Mouse (Mus musculus): ENCODE results near the gene Pgls. TPM values are rescaled to one million over a fixed set of nuclear protein-coding genes. Genes with fewer than 3 reads are reported as not detected.

Gene Pgls
- polyA plus RNA-seq (2015; fragmentation: Nextera tagmentation; extraction: Ambion mirVana): 224 and 244 TPM in 2 replicates

DNA sequence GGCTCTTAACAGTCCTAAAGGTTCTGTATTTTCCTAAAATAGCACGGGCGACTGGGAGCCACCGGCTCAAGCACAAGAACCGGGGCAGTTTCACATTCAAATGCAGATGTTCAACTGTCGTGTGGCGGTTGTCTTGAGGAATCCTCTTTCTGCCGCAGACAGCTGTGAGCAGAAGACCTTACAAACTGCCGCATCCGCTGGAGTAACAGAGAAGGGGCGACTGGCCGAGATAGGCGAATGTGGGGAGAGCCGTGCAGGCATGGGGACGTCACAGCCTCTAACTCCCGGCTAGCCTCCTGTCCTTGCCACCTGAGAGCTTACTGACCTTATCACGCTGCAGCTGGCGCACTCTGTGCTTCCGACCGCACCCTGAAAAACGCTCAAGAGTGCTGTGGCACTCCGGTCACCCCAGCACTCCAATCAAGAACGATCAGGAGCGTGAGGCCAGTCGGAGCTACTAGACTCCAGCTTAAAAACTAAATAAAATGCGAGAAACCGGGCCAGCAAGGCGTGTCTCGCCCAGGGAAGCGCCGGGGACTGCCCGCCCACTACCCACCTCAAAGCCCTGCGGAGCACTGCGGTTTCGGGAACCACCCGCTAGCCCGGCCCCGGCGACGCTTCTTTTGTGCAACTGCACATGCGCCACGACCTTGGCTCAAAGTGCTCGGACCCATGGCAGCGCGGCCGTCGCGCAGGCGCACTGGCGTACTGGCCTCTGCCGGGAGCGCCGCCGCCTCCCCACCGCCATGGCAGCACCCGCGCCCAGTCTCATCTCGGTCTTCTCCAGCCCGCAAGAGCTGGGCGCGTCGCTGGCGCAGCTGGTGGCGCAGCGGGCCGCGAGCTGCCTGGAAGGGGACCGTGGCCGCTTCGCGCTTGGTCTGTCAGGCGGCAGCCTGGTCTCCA, at the start of gene Pgls:
Pgls (plus strand) TSS at position 706 of the 903 bp plus-strand sequence.
- Histone ChIP-seq H3K36me3 (peaks cover 14% of the 10 kb centered on the region), H3K9ac (peak within 1 kb of the TSS; percentile 96), H3K4me3 (peak within 1 kb of the TSS; percentile 90), H3K27me3 (no peaks in the 10 kb centered on the region), H3K4me2 (peak within 1 kb of the TSS; percentile 82), H3K27ac (peak within 1 kb of the TSS; percentile 97), H3K4me1 (peaks cover 30% of the 10 kb centered on the region), H3K9me3 (no peaks in the 10 kb centered on the region)
- WGBS: under 1% methylated on average over 69 of the region's 71 CpGs
- ATAC-seq (ENCODE audit: insufficient number of reproducible peaks, insufficient read depth, low FRiP score, low TSS enrichment, low read depth): peak; percentile 82

DNA sequence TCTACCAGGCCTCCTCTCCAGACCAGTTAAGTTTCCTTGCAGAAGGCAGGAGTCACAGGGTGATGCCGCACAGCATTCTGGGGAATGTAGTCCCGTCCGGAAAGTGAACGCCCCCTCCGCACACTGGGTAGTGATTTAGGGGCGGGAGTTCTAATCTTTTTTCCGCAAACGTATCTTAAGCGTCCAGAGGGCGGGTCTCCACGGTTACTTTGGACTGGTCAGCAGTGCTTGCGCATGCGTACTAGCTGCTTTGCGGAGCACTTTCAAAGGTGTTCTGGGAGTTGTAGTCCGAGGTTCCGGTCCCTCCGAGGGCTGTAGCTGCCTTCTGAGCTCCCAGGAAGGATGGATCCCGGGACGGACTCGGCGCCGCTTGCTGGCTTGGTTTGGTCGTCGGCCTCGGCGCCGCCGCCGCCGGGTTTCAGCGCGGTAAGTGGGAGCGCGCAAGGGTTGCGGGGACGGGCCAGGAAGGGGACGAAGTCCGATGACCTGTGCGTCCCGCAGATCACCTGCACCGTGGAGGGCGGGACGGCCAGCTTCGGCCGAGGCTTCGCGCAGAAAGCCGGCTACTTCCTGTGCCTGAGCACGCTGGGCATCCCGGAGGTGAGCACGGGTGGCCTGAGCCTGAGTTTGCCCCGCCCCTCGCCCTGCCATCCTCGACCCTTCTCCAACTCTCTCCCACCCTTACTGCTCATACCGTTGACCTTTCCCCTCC, 49.2 kb upstream of the Pgls start, which contains the start of gene Mvb12a:
Mvb12a (plus strand) TSS at position 291 of the 712 bp plus-strand sequence.
- ATAC-seq (ENCODE audit: insufficient number of reproducible peaks, insufficient read depth, low FRiP score, low TSS enrichment, low read depth): peak; percentile 88
- WGBS: under 1% methylated on average over 55 of the region's 55 CpGs
- peaks cover 27% of the 10 kb centered on the region for H3K36me3 ChIP-seq
- H3K27me3 ChIP-seq: no peaks in the 10 kb centered on the region
- H3K9me3 ChIP-seq: no peaks in the 10 kb centered on the region
- H3K4me1 ChIP-seq: peaks cover 14% of the 10 kb centered on the region
- peak within 1 kb of the TSS; percentile 87 for H3K9ac ChIP-seq
- H3K27ac ChIP-seq: no peak within 1 kb of the TSS
- H3K4me3 ChIP-seq: peak within 1 kb of the TSS; percentile 93
- peak within 1 kb of the TSS; percentile 89 for H3K4me2 ChIP-seq

DNA sequence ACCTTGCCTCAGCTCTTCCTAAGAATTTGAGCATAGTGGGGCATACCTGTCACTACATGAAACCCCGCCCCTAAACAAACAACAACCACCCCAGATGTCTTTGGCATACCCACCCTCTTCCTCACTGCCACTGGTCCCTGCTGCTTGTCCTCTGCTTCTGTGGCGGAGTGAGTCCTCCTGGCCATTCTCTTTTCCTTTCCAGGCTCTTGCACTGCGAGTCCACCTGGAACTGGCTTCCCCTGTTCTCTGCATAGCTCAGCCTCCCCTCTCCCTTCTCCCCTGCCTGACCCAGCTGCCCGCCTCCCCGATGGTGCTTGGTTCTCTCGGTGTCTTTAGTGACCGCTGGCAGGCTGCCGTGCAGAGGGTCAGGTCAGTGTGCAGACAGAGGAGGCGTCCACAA, 48.2 kb upstream of the Pgls start:
- WGBS: 85% methylated on average over 9 of the region's 9 CpGs
- Histone ChIP-seq H3K4me3 (peak overlapping the region; percentile 93), H3K4me2 (peak overlapping the region; percentile 89), H3K9ac (peak overlapping the region; percentile 87; the same call in 1 of the 2 replicates), H3K27ac (no peak overlapping the region), H3K27me3 (no peaks in the 10 kb centered on the region), H3K36me3 (peaks cover 35% of the 10 kb centered on the region), H3K9me3 (no peaks in the 10 kb centered on the region), H3K4me1 (peaks cover 11% of the 10 kb centered on the region)
- ATAC-seq (ENCODE audit: insufficient number of reproducible peaks, insufficient read depth, low FRiP score, low TSS enrichment, low read depth): no peak

DNA sequence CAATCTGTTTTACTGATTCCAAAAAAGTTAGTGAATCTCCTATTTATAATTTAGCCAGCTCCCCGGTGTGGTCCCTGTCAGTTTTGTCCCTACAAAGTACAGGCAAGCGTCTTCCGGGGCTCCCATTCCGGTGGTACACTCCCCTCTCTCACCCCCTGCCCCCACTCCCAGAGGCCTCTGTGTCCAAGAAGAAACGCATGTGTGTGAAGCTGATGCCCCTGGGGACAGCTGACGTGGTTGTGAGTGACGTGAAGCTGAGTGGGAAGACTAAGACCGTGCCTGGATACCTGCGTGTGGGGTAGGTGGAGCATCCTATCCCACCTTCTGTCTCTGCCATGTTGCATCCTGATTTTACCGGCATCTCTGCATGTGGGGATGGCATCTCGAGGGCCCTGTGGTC, 46.9 kb upstream of the Pgls start:
- Histone ChIP-seq H3K9ac (no peak overlapping the region), H3K36me3 (peaks cover 41% of the 10 kb centered on the region), H3K4me1 (peaks cover 11% of the 10 kb centered on the region), H3K4me2 (no peak overlapping the region), H3K27ac (no peak overlapping the region), H3K4me3 (no peak overlapping the region), H3K9me3 (no peaks in the 10 kb centered on the region), H3K27me3 (no peaks in the 10 kb centered on the region)
- 88% methylated on average over 11 of the region's 11 CpGs for WGBS
- no peak for ATAC-seq (ENCODE audit: insufficient number of reproducible peaks, insufficient read depth, low FRiP score, low TSS enrichment, low read depth)

DNA sequence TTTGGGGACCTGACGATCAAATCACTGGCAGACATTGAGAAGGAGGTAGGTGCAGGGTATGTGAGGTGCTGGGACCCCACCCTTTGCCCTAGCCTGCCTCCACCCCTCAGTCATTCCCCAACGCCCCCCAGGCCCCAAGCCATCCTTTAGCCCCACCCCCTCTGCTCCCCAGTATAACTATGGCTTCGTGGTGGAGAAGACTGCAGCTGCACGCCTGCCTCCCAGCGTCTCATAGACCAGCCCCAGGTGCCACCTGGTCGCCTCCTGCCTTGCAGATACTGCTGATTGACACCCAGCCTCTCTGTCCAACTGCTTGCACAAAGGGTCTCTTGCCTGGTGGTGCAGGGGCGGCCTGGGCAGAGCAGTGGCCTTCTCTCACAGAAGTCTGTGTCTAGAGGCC, 44.4 kb upstream of the Pgls start:
- peaks cover 11% of the 10 kb centered on the region for H3K4me1 ChIP-seq
- H3K9ac ChIP-seq: no peak overlapping the region
- no peak overlapping the region for H3K27ac ChIP-seq
- no peaks in the 10 kb centered on the region for H3K27me3 ChIP-seq
- H3K4me3 ChIP-seq: no peak overlapping the region
- 85% methylated on average over 7 of the region's 7 CpGs for WGBS
- peaks cover 41% of the 10 kb centered on the region for H3K36me3 ChIP-seq
- no peak overlapping the region for H3K4me2 ChIP-seq
- no peaks in the 10 kb centered on the region for H3K9me3 ChIP-seq
- ATAC-seq (ENCODE audit: insufficient number of reproducible peaks, insufficient read depth, low FRiP score, low TSS enrichment, low read depth): no peak

DNA sequence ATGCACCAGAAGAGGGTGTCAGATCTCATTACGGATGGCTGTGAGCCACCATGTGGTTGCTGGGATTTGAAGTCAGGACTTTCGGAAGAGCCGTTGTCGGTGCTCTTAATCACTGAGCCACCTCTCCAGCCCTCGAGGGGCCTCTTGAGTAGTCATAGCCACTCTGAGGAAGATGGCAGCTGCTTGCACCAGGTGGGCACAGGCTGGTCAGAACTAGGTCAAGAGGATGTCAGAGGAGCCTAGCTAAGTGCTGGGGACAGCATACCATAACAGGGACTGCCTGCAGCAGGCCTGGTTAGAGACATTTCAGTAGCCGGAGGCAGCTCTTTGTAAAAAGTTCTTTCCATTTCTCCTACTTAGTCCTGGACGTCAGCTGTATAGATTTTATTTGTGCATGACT, 41.2 kb upstream of the Pgls start:
- peaks cover 31% of the 10 kb centered on the region for H3K36me3 ChIP-seq
- no peaks in the 10 kb centered on the region; the same call in 1 of the 2 replicates for H3K4me1 ChIP-seq
- H3K9ac ChIP-seq: no peak overlapping the region
- H3K27ac ChIP-seq: no peak overlapping the region
- H3K27me3 ChIP-seq: peaks cover 5% of the 10 kb centered on the region
- no peak for ATAC-seq (ENCODE audit: insufficient number of reproducible peaks, insufficient read depth, low FRiP score, low TSS enrichment, low read depth)
- H3K4me3 ChIP-seq: no peak overlapping the region
- 61% methylated on average over 7 of the region's 7 CpGs for WGBS
- no peak overlapping the region for H3K4me2 ChIP-seq
- no peaks in the 10 kb centered on the region for H3K9me3 ChIP-seq

DNA sequence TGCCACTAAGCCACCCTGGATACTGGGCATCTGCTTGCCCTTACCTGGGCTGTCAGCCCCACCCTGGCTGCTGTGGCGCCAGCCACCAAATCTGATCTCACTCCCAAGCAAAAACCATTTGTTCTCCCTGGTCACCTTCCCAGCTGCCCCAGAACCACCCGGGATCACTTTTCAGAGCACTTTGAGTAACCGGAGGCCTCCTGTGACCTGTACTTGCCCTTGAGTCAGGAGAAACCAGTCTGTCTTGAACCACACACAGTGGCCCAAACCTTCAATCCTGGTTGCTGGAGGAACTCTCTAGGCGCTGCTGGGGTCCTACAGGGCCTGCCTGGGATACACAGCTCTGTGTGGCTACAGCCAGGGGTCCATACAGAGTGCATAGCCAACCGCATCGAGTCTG, 39.2 kb upstream of the Pgls start:
- no peaks in the 10 kb centered on the region for H3K9me3 ChIP-seq
- H3K4me1 ChIP-seq: no peaks in the 10 kb centered on the region; the same call in 1 of the 2 replicates
- H3K27ac ChIP-seq: no peak overlapping the region
- H3K9ac ChIP-seq: no peak overlapping the region
- WGBS: 41% methylated on average over 6 of the region's 6 CpGs
- peaks cover 25% of the 10 kb centered on the region for H3K27me3 ChIP-seq
- no peak overlapping the region for H3K4me2 ChIP-seq
- H3K36me3 ChIP-seq: peaks cover 14% of the 10 kb centered on the region
- ATAC-seq (ENCODE audit: insufficient number of reproducible peaks, insufficient read depth, low FRiP score, low TSS enrichment, low read depth): no peak
- no peak overlapping the region for H3K4me3 ChIP-seq

DNA sequence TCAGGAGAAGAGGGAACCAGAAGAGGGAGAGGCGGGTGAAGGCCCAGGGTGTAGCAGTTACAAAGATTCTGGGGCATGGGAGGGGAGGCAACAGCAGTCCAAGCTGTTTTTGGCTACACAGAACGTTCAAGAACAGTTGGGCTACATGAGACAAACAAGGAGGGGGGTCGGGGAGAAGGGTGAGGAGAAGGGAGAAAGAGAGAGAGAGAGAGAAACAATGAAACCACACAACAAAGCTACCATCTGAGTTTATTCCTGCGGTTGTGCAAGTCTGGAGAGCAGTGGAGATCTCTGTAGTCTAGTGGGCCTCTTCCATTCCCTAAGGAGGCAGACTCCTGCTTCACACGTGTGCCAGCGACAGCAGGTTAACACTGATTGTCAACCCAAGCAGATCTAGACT, 38.0 kb upstream of the Pgls start:
- Histone ChIP-seq H3K4me1 (peaks cover 9% of the 10 kb centered on the region), H3K4me2 (no peak overlapping the region), H3K27ac (no peak overlapping the region), H3K9ac (no peak overlapping the region), H3K36me3 (0 out of 2 replicates have a peak, but pooled peaks cover 3% of the 10 kb centered on the region), H3K27me3 (peaks cover 37% of the 10 kb centered on the region), H3K4me3 (no peak overlapping the region), H3K9me3 (no peaks in the 10 kb centered on the region)
- whole genome bisulfite sequencing: 63% methylated on average over 6 of the region's 6 CpGs
- no peak for ATAC-seq (ENCODE audit: insufficient number of reproducible peaks, insufficient read depth, low FRiP score, low TSS enrichment, low read depth)

DNA sequence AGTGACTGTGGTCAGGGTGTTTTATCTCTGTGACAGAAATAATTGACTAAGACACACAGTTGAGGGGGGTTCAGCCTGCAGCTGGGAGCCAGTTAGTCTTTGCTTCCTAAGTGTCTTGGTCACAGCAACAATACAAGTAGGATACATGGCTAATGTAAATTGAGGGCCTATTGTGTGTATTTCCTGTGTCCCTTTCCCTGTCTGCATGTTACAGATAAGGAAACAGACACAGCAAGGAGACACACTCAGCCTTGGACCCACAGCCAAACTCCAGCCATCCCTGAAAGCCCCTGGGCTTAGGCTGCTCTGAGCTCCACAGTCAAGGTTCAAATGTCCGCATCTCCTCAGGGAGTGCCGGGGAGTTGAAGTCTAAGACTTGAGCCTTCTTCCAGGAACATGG, 37.3 kb upstream of the Pgls start:
- 93% methylated on average over 2 of the region's 2 CpGs for WGBS
- H3K36me3 ChIP-seq: no peaks in the 10 kb centered on the region
- H3K4me3 ChIP-seq: no peak overlapping the region
- ATAC-seq (ENCODE audit: insufficient number of reproducible peaks, insufficient read depth, low FRiP score, low TSS enrichment, low read depth): no peak
- no peak overlapping the region for H3K9ac ChIP-seq
- no peak overlapping the region for H3K4me2 ChIP-seq
- H3K9me3 ChIP-seq: no peaks in the 10 kb centered on the region
- H3K27ac ChIP-seq: no peak overlapping the region
- H3K27me3 ChIP-seq: peaks cover 44% of the 10 kb centered on the region
- peaks cover 12% of the 10 kb centered on the region for H3K4me1 ChIP-seq

DNA sequence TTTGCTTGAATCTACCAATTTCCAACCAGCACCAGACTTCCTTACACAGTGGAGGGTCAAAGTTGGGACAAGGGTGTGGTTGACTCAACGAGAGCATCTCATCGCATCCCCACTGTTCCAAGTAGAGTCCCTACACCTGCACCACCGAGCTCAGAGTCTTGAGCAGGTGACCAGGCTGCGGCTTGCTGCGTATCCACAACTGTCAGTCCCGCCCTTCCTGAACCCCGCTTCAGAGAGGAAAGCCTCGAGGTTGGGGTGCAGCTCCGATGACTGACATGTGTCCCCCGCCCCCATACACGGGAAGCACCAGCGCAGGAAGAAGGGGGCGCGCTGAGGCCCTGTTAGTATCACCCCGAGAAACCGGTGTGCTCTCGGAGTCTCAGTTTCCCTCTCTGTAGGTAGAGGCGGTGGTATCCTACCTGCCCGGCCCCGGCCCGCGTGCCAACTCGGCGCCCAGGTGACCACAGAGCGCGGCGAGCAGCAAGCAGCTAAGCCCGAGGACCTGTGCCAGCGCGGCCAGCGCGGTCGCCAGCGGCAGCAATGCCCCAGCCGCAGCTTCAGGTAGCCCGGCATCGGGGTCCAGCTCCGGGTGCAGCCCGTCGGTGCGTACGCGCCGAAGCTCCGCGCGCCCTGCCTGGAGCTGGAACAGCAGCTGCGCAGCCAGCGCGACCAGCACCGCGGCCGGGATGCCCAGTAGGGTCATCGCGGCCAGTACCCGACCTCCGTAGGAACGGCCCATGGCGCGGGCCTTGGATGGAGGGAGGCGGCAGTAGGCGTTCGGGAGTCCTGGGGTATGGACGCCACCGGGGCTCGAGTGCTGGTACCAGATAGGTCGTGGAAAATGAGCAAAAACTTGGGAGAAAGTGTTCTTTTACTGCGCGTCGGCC, 33.7 kb upstream of the Pgls start, which contains the start of gene Tmem221:
Tmem221 (minus strand) TSS at position 801 of the 887 bp plus-strand sequence.
- H3K36me3 ChIP-seq: no peaks in the 10 kb centered on the region
- H3K4me2 ChIP-seq: peak within 1 kb of the TSS; percentile 64
- peak within 1 kb of the TSS; percentile 56 for H3K9ac ChIP-seq
- no peak for ATAC-seq (ENCODE audit: insufficient number of reproducible peaks, insufficient read depth, low FRiP score, low TSS enrichment, low read depth)
- no peaks in the 10 kb centered on the region for H3K9me3 ChIP-seq
- no peak within 1 kb of the TSS for H3K27ac ChIP-seq
- H3K27me3 ChIP-seq: peaks cover 80% of the 10 kb centered on the region
- 4% methylated on average over 70 of the region's 70 CpGs for WGBS
- peak within 1 kb of the TSS; percentile 43 for H3K4me3 ChIP-seq
- peaks cover 21% of the 10 kb centered on the region for H3K4me1 ChIP-seq
